Mouse (Mus musculus) liver, embryonic 14.5 days (tissue): ENCODE data around the gene Pcgf6.

Experiments used
- CTCF ChIP-seq: IDR thresholded peaks from 2 replicates; pipeline ENCODE4 v1.5.1; 2016; ENCODE audit warnings: antibody characterized with exemption, low read depth, control low read depth
- EP300 ChIP-seq: IDR thresholded peaks from 2 replicates; pipeline ENCODE4 v1.6.1; 2016; ENCODE audit warnings: antibody characterized with exemption, low read depth

GRCm38 (mm10) chr19:47029796-47030195 is 20.9 kb downstream of the Pcgf6 start:
- TF ChIP-seq CTCF: no peak
- TF ChIP-seq EP300: no peak
